Mouse (Mus musculus) stomach, postnatal 0 days (tissue): ENCODE results near the gene Gnmt.

Experiments
- CTCF ChIP-seq: IDR thresholded peaks from 2 replicates; pipeline ENCODE4 v1.5.1; 2016; ENCODE audit warnings: antibody characterized with exemption, low read depth, mild to moderate bottlenecking, moderate library complexity
- EP300 ChIP-seq: optimal IDR thresholded peaks from 2 replicates; pipeline ENCODE3; 2016; ENCODE audit warnings: antibody characterized with exemption

DNA sequence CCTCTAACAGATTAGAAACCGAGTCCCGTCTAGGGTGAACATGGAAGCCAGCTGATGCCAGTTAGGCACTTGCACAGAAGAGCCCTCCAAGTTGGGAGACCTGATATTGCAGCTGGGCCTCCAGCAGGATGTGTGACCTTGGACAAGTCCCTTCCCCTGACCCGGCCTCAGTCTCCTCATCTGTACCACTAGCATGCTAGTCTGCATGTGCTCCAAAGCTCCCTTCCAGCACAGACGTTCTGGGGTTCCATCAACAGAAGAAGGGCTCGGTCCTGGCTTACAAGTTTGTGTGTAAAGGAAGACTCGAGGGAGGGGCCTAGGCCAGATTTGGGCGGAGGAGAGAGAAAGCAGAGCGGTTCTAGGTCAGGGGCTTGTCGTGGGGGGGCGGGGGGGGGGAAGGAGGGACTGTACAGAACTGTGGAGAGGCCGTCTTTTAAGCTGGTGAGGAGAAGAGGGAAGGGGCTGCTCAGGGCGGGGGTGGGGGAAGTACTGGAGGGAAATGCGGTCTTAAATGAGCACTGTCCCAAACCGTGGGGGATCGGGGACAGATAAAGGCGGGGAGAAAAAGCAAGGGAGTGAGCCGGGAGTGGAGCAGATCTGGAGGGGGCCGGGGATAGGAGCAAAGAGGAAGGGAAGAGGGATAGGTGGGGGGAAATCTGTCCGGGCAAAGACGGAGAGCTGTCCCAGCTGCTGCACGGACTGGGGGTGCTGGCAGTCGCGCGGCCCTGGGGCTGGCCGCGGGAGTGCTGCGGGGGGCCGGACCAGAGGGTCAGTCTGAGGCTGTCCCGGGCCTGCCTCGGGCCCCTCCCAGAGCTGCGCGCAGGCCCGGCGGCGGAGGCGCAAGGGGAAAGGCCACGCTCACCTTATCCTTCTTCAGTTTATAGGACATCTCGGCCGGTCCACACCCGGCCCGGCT lies 24.7 kb downstream of the Gnmt start:
- TF ChIP-seq CTCF (no peak), EP300 (no peak)
